Comparison of ENCODE assay signal across 37 mouse cellular contexts in genomic region chr19:10901046-10901445, GRCm38 (mm10). TPM values are rescaled to one million over a fixed set of nuclear protein-coding genes. Genes with fewer than 3 reads are reported as not detected.
"Had no signal": no experiment of that assay in that cellular context is flagged by ENCODE, and none has a peak within 500 bp of the region (broad histone marks: within the 10 kb centered on the region; RNA-seq: fewer than 3 reads in every experiment).

No protein-coding gene starts in this region.

- H3K27me3 ChIP-seq: heart, embryonic 12.5 days; hindbrain, embryonic 13.5 days; hindbrain, embryonic 15.5 days; kidney, embryonic 15.5 days; limb, embryonic 13.5 days; limb, embryonic 15.5 days; liver, embryonic 12.5 days had no signal

- H3K27ac ChIP-seq: heart, embryonic 10.5 days; hindbrain, embryonic 13.5 days; hindbrain, embryonic 15.5 days; hindbrain, postnatal 0 days; kidney, embryonic 15.5 days; kidney, postnatal 0 days; limb, embryonic 13.5 days; liver, embryonic 12.5 days; liver, embryonic 14.5 days had no signal

- H3K9ac ChIP-seq: heart, embryonic 12.5 days; hindbrain, embryonic 13.5 days; hindbrain, embryonic 15.5 days; kidney, embryonic 15.5 days; limb, embryonic 13.5 days; limb, embryonic 15.5 days; liver, embryonic 12.5 days; liver, embryonic 14.5 days had no signal

- H3K4me3 ChIP-seq: heart, embryonic 10.5 days; heart, embryonic 12.5 days; hindbrain, embryonic 13.5 days; hindbrain, embryonic 15.5 days; kidney, embryonic 15.5 days; limb, embryonic 13.5 days; limb, embryonic 15.5 days; liver, embryonic 12.5 days had no signal

- DNase-seq: kidney, adult 11 months; kidney, adult 2 months; kidney, adult 9 months; kidney, postnatal 14 days; kidney, postnatal 36 days; layer of hippocampus, adult 9-11 months; layer of hippocampus, postnatal 36 days had no signal

- ATAC-seq: intestine, embryonic 16.5 days; liver, embryonic 12.5 days had no signal

- H3K9me3 ChIP-seq: heart, embryonic 10.5 days; heart, embryonic 12.5 days; hindbrain, embryonic 13.5 days; hindbrain, embryonic 15.5 days; kidney, embryonic 15.5 days; limb, embryonic 13.5 days; limb, embryonic 15.5 days; liver, embryonic 12.5 days had no signal

- H3K4me2 ChIP-seq: heart, embryonic 12.5 days; hindbrain, embryonic 13.5 days; hindbrain, embryonic 15.5 days; kidney, embryonic 15.5 days; limb, embryonic 13.5 days; limb, embryonic 15.5 days; liver, embryonic 12.5 days had no signal

RNA-seq across cellular contexts. Expression of gene Zp1, which starts 19.4 kb away (rescaled TPM):
- total RNA-seq: gastrocnemius, adult 18-20 months; gastrocnemius, postnatal 36 days; heart, adult 18-20 months; heart, adult 8-10 months; heart, postnatal 10 days; heart, postnatal 36 days; hematopoietic stem cell, adult 5-6 weeks; layer of hippocampus, adult 18-20 months; layer of hippocampus, adult 8-10 months; layer of hippocampus, postnatal 14 days; layer of hippocampus, postnatal 36 days; left cerebral cortex, adult 18-20 months; left cerebral cortex, postnatal 10 days; left cerebral cortex, postnatal 25 days had no signal
- polyA plus RNA-seq: gonadal fat pad, adult 2 months; heart, embryonic 10.5 days; heart, embryonic 12.5 days; heart, embryonic 14.5 days; hindbrain, embryonic 11.5 days; hindbrain, embryonic 13.5 days; intestine, embryonic 14.5 days; intestine, embryonic 16.5 days; kidney, adult 2 months; kidney, embryonic 15.5 days; kidney, postnatal 0 days; limb, embryonic 11.5 days; limb, embryonic 13.5 days; limb, embryonic 15.5 days; liver, embryonic 12.5 days; liver, embryonic 14.5 days had no signal

RNA-seq across cellular contexts. Expression of gene Ptgdr2, which starts 35.9 kb away (rescaled TPM):
- total RNA-seq: gastrocnemius, adult 18-20 months; gastrocnemius, postnatal 36 days; heart, adult 18-20 months had no signal
- polyA plus RNA-seq: heart, embryonic 12.5 days; hindbrain, embryonic 11.5 days; intestine, embryonic 14.5 days; kidney, postnatal 0 days; limb, embryonic 11.5 days; limb, embryonic 15.5 days had no signal
